Mouse (Mus musculus) kidney, adult 2 months (tissue): ENCODE results near the gene Slc23a2.

ENCODE experiments used
- CTCF ChIP-seq: fragments of 200-500 bp; conservative IDR thresholded peaks from 2 replicates; pipeline ENCODE4 v1.5.1; 2011; ENCODE audit warnings: low read depth, mild to moderate bottlenecking, control low read depth, low read length, moderate library complexity, mixed read lengths; ENCODE audit not compliant: insufficient read depth, insufficient read length
- POLR2A ChIP-seq: fragments of 200-500 bp; IDR thresholded peaks from one replicate; pipeline ENCODE4 v1.6.1; 2011; ENCODE audit warnings: low read depth, low read length, control low read depth

GRCm38 (mm10) chr2:132111266-132111665, 33.6 kb downstream of the Slc23a2 start:
- TF ChIP-seq CTCF (peak; percentile 80), POLR2A (no peak)
